Mouse (Mus musculus) C2C12 (cell line): ENCODE results near the gene Gnb2.

ENCODE experiments used
- CEBPB ChIP-seq: IDR thresholded peaks from one replicate; pipeline ENCODE4 v1.6.1; 2011; ENCODE audit warnings: low read depth, mild to moderate bottlenecking, control low read depth, moderate library complexity
- CTCF ChIP-seq: IDR thresholded peaks from one replicate; pipeline ENCODE4 v1.5.1; 2011; ENCODE audit not compliant: control insufficient read depth, insufficient read depth, insufficient read length
- FOSL1 ChIP-seq: IDR thresholded peaks from one replicate; pipeline ENCODE4 v1.8.0; 2011; ENCODE audit warnings: mild to moderate bottlenecking, low read length; ENCODE audit not compliant: poor library complexity, insufficient read depth, severe bottlenecking
- MAX ChIP-seq: IDR thresholded peaks from one replicate; pipeline ENCODE4 v1.6.1; 2011; ENCODE audit warnings: mild to moderate bottlenecking, control low read depth
- MYOD1 ChIP-seq: IDR thresholded peaks from one replicate; pipeline ENCODE4 v1.6.1; 2011; ENCODE audit warnings: low read depth; ENCODE audit not compliant: control insufficient read depth, insufficient read length
- MYOG ChIP-seq: IDR thresholded peaks from one replicate; pipeline ENCODE4 v1.6.1; 2011; ENCODE audit not compliant: control insufficient read depth, insufficient read length; ENCODE audit errors: extremely low read depth
- USF1 ChIP-seq: IDR thresholded peaks from one replicate; pipeline ENCODE4 v1.6.1; 2011; ENCODE audit warnings: low read depth, mild to moderate bottlenecking, control low read depth, moderate library complexity

DNA sequence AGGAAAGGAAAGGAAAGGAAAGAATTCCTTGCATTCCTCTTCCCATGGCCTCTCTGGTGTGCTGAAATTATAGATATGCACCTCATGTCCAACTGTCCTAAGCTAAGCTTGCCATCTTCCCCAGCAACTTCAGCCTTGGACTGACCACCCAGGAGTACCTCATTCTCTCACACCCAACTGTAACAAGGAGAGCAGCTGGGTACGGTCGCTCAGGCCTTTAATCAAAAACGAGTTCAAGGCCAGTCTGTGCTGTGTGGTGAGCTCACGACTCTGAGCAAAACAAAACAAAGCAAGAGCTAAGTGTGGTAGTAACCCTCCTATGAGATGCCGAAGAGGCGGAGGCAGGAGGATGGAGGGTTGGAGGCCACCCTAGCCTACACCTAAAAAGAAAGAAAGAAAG lies 7.7 kb upstream of the Gnb2 start:
- no peak for TF ChIP-seq CTCF
- no peak for TF ChIP-seq FOSL1
- no peak for TF ChIP-seq MAX
- TF ChIP-seq MYOD1: no peak
- TF ChIP-seq USF1: no peak
- no peak for TF ChIP-seq CEBPB
- TF ChIP-seq MYOG: no peak
